ENCODE assay signal across 22 mouse cellular contexts in genomic region chr1:138643306-138643830, GRCm38 (mm10). TPM values are rescaled to one million over a fixed set of nuclear protein-coding genes. Genes with fewer than 3 reads are reported as not detected.
DNase-seq lines count a peak whose midpoint lies in the region; TF ChIP-seq lines count a peak whose summit lies in the region.
"Had no signal": no experiment of that assay in that cellular context is flagged by ENCODE, and none has a peak within 500 bp of the region (broad histone marks: within the 10 kb centered on the region; RNA-seq: fewer than 3 reads in every experiment).

No protein-coding gene starts in this region.

- H3K27me3 ChIP-seq in heart, adult 2 months (ENCODE audit: control insufficient read depth, insufficient read depth, low read length), result no peaks in the 10 kb centered on the region
- H3K27me3 ChIP-seq: CH12.LX; embryonic facial prominence, embryonic 12.5 days; forebrain, embryonic 12.5 days had no signal

- H3K4me1 ChIP-seq in heart, adult 2 months (ENCODE audit: control insufficient read depth, insufficient read depth, low read length), result peaks cover 1% of the 10 kb centered on the region; the same call in 1 of the 2 replicates
- H3K4me1 ChIP-seq: embryonic facial prominence, embryonic 10.5 days; embryonic facial prominence, embryonic 12.5 days; forebrain, embryonic 10.5 days; forebrain, embryonic 12.5 days had no signal

- TF ChIP-seq EP300 in heart, adult 2 months (IDR thresholded peaks at IDR 0.05; ENCODE audit: insufficient read depth, low read depth, low read length), result no peak

- no peaks in the 10 kb centered on the region for H3K36me3 ChIP-seq in heart, adult 2 months (ENCODE audit: control insufficient read depth, insufficient read depth, low read length)
- H3K36me3 ChIP-seq: embryonic facial prominence, embryonic 10.5 days; embryonic facial prominence, embryonic 12.5 days; forebrain, embryonic 10.5 days; forebrain, embryonic 12.5 days; G1E had no signal

- no peak overlapping the region for H3K27ac ChIP-seq in heart, adult 2 months
- H3K27ac ChIP-seq: embryonic facial prominence, embryonic 10.5 days; embryonic facial prominence, embryonic 12.5 days; forebrain, embryonic 10.5 days; forebrain, embryonic 12.5 days had no signal

- 81% methylated on average over 3 of the region's 3 CpGs for WGBS in heart, adult 2 months

- TF ChIP-seq CTCF in heart, adult 2 months (IDR thresholded peaks at IDR 0.05), result no peak

- intact Hi-C loops in heart, adult 2 months (cut with DNase I), result no loop called here

- no peak overlapping the region for H3K4me3 ChIP-seq in heart, adult 2 months
- H3K4me3 ChIP-seq: embryonic facial prominence, embryonic 10.5 days; embryonic facial prominence, embryonic 12.5 days; forebrain, embryonic 10.5 days; forebrain, embryonic 12.5 days had no signal

- DNase-seq in 3134 (ENCODE audit: extremely low read depth, insufficient read length, low spot score) (peak; percentile 52), 3T3-L1 (ENCODE audit: low read depth, low spot score) (peak; percentile 90), NIH3T3 (ENCODE audit: low read depth) (peak; percentile 80)
- DNase-seq in brain, adult 2 months (ENCODE audit: low read depth, low spot score), result peak; percentile 39
- DNase-seq in heart, adult 18-20 months, result no peak
- no peak for DNase-seq in heart, adult 2 months
- DNase-seq in retina, postnatal 1 day, result no peak
- no peak for DNase-seq in cerebellum, adult 11-12 months
- DNase-seq: adrenal gland, adult 8-10 months; adrenal gland, postnatal 14 days; adrenal gland, postnatal 36 days; cerebellum, adult 11 months; cerebellum, adult 2 months; cerebellum, adult 9-10 months; cerebellum, postnatal 10 days; cerebellum, postnatal 25 days had no signal

- TF ChIP-seq POLR2A in heart, adult 2 months (IDR thresholded peaks at IDR 0.05; ENCODE audit: insufficient read depth, low read depth, low read length), result no peak

- no peaks in the 10 kb centered on the region for H3K79me2 ChIP-seq in heart, adult 2 months (replicated peaks; ENCODE audit: control insufficient read depth, insufficient read depth, low read length)

- H3K9ac ChIP-seq in heart, adult 2 months (ENCODE audit: low read depth, low read length), result no peak overlapping the region
- H3K9ac ChIP-seq: embryonic facial prominence, embryonic 12.5 days; forebrain, embryonic 12.5 days had no signal

RNA-seq across cellular contexts. Expression of gene Nek7, which starts 23.4 kb away (rescaled TPM):
- 10 to 100 TPM; 76.8 to 80.9 TPM for total RNA-seq in heart, adult 18-20 months (2021)
- 10 to 100 TPM; 69.9 to 79.7 TPM for total RNA-seq in heart, adult 2 months (2021)
- 17.3 and 40.0 TPM in 2 replicates for polyA plus RNA-seq in heart, adult 2 months (2012; rRNA removed)

Comparison
In these comparisons a context has a peak if more than half of its experiments do, and no peak if none do; other contexts are left out.
1. DNase-seq: peak in 3134 (single experiment), 3T3-L1 (single experiment), NIH3T3 (single experiment) and brain, adult 2 months (single experiment); none in heart, adult 18-20 months (0 of 2), heart, adult 2 months (0 of 2), retina, postnatal 1 day (single experiment) and cerebellum, adult 11-12 months (single experiment).